13 mouse cellular contexts compared by ENCODE assay signal in the genomic region with DNA sequence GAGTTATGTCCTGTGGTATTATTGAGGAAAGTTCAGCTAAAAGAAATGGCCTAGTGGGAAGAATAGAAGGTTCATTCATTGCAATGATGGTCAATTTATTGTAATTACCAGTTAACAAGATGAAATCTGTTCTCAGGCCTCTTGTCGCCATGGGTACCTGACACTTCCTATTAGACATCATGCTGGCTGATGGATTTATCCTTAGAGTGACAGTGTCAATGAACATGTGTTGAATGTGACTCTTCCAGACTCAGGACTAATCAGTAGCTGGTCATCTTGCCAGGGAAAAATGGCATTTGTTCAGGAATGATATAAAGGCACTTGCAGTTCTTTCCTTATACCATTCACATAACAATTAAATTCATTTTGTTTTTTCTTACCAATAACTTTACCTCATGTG.
"Had no signal": no experiment of that assay in that cellular context is flagged by ENCODE, and none has a peak within 500 bp of the region (broad histone marks: within the 10 kb centered on the region; RNA-seq: fewer than 3 reads in every experiment).

No protein-coding gene starts in this region.

- H3K36me3 ChIP-seq: limb, embryonic 15.5 days; liver, embryonic 12.5 days; midbrain, embryonic 10.5 days; midbrain, embryonic 15.5 days; neural tube, embryonic 13.5 days had no signal

- H3K4me1 ChIP-seq: limb, embryonic 15.5 days; liver, embryonic 12.5 days; midbrain, embryonic 10.5 days; midbrain, embryonic 15.5 days; neural tube, embryonic 13.5 days had no signal

- H3K4me3 ChIP-seq: layer of hippocampus, adult 2 months; limb, embryonic 15.5 days; liver, embryonic 12.5 days; midbrain, embryonic 10.5 days; midbrain, embryonic 15.5 days; neural tube, embryonic 13.5 days had no signal

- H3K27ac ChIP-seq: layer of hippocampus, adult 2 months; limb, embryonic 15.5 days; liver, embryonic 12.5 days; midbrain, embryonic 10.5 days; midbrain, embryonic 15.5 days; neural tube, embryonic 13.5 days; stomach, postnatal 0 days had no signal

- H3K9ac ChIP-seq: limb, embryonic 15.5 days; liver, embryonic 12.5 days; lung, embryonic 14.5 days; midbrain, embryonic 15.5 days; neural tube, embryonic 13.5 days had no signal

- H3K9me3 ChIP-seq: limb, embryonic 15.5 days; liver, embryonic 12.5 days; midbrain, embryonic 10.5 days; midbrain, embryonic 15.5 days; neural tube, embryonic 13.5 days had no signal

- ATAC-seq: liver, embryonic 12.5 days; midbrain, embryonic 15.5 days had no signal

- H3K4me2 ChIP-seq: limb, embryonic 15.5 days; liver, embryonic 12.5 days; lung, embryonic 14.5 days; midbrain, embryonic 15.5 days; neural tube, embryonic 13.5 days had no signal

- DNase-seq: kidney, postnatal 10 days; kidney, postnatal 4 days; lung, embryonic 14.5 days; lung, postnatal 10 days; lung, postnatal 4 days; thymus, postnatal 4 days had no signal

- H3K27me3 ChIP-seq: limb, embryonic 15.5 days; liver, embryonic 12.5 days; midbrain, embryonic 15.5 days; neural tube, embryonic 13.5 days had no signal
